Mouse (Mus musculus) heart, postnatal 0 days (tissue): ENCODE data around the gene 1700010I14Rik. TPM values are rescaled to one million over a fixed set of nuclear protein-coding genes. Genes with fewer than 3 reads are reported as not detected.

Experiments used
- ATAC-seq: fragments of 200-750 bp; cut with Nextera tagmentation; 2 replicates; pipeline ENCODE4 v1.8.0; 2017; ENCODE audit warnings: low read depth, moderate number of reproducible peaks, moderate library complexity; ENCODE audit not compliant: insufficient read depth
- DNase-seq: peaks from one replicate; pipeline ENCODE4 v3.0.0-alpha.2; 2016; ENCODE audit warnings: low spot score
- H3K27ac ChIP-seq: fragments of 300-500 bp; sonication (generic); 2 replicates; pipeline ENCODE4 v1.5.1; 2014; ENCODE audit warnings: low read depth, mild to moderate bottlenecking
- H3K27me3 ChIP-seq: fragments of 300-500 bp; sonication (generic); 2 replicates; pipeline ENCODE4 v1.6.1; 2014; ENCODE audit warnings: low read length, mixed read lengths; ENCODE audit not compliant: control insufficient read depth, insufficient read depth
- H3K36me3 ChIP-seq: fragments of 300-500 bp; sonication (generic); replicated peaks from 2 replicates; pipeline ENCODE4 v1.6.1; 2014; ENCODE audit warnings: low read length, mixed read lengths; ENCODE audit not compliant: control insufficient read depth, insufficient read depth
- H3K4me1 ChIP-seq: fragments of 300-500 bp; sonication (generic); 2 replicates; pipeline ENCODE4 v1.6.1; 2014; ENCODE audit warnings: antibody characterized with exemption; ENCODE audit not compliant: control insufficient read depth, insufficient read depth
- H3K4me2 ChIP-seq: fragments of 300-500 bp; sonication (generic); 2 replicates; pipeline ENCODE4 v1.6.1; 2014; ENCODE audit warnings: low read depth, mild to moderate bottlenecking, low read length, moderate library complexity
- H3K4me3 ChIP-seq: fragments of 300-500 bp; sonication (generic); 2 replicates; pipeline ENCODE4 v1.5.1; 2014; ENCODE audit warnings: low read depth, low read length
- H3K9ac ChIP-seq: fragments of 300-500 bp; sonication (generic); replicated peaks from 2 replicates; pipeline ENCODE4 v1.6.1; 2014; ENCODE audit warnings: low read depth, low read length, mixed read lengths
- H3K9me3 ChIP-seq: fragments of 300-500 bp; sonication (generic); replicated peaks from 2 replicates; pipeline ENCODE4 v1.6.1; 2016; ENCODE audit warnings: low read length; ENCODE audit not compliant: control insufficient read depth
- CTCF ChIP-seq: IDR thresholded peaks from 2 replicates; pipeline ENCODE4 v1.5.1; 2016; ENCODE audit warnings: antibody characterized with exemption, control low read depth, low read depth
- EP300 ChIP-seq: IDR thresholded peaks from 2 replicates; pipeline ENCODE4 v1.6.1; 2016; ENCODE audit warnings: antibody characterized with exemption, low read depth
- WGBS: fragments of 180-500 bp; shearing (Covaris S2); extraction: QIAGEN DNeasy Blood & Tissue Kit; methylation state at CpG from one replicate; pipeline ENCODE4 v1.1.7; 2014; 5-methylcytosine and 5-hydroxymethylcytosine counted together
- polyA plus RNA-seq: library from polyadenylated mRNA; unstranded; fragments of >200 nt; fragmentation: Nextera tagmentation; extraction: Ambion mirVana; gene quantifications from 2 replicates; pipeline ENCODE4 v1.2.1, GENCODE M21; 2015
- total RNA-seq: library from RNA; depleted of rRNA; stranded (reverse); fragments of >200 nt; gene quantifications from 2 replicates; pipeline ENCODE4 v1.2.3, GENCODE M21; 2014; ENCODE audit warnings: low replicate concordance

Gene 1700010I14Rik
- total and polyA plus RNA-seq, 2 experiments from 2014 or later = 0.08 TPM; not detected in 1

DNA sequence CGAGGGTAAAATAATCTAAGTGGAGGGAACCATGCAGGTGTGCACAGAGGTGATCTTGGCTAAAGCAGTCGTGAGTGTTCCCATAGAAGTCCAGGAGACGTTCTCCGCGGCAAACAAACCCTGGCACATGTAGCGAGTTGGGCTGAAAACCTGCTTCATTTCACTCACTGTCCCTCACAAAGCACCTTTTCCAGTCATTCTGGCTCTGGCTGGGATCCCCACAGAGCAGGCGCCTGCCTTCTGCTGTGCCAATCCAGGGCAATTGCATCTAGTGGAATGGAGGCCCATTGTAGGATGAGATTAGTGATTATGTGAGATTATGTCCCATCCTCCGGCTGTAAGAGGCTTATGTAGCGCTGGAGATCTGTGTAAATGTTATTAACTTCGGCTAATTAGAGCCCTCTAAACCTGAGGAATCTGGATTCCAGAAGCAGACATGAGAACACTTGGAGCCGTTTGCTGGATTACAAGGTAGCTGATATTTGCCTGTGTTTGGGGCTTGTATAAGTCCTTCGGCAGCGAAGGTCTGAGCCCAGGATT is 64.4 kb downstream of the 1700010I14Rik start:
- 65% methylated on average over 13 of the region's 13 CpGs for WGBS
- no peaks in the 10 kb centered on the region for H3K27me3 ChIP-seq
- ATAC-seq = no peak

DNA sequence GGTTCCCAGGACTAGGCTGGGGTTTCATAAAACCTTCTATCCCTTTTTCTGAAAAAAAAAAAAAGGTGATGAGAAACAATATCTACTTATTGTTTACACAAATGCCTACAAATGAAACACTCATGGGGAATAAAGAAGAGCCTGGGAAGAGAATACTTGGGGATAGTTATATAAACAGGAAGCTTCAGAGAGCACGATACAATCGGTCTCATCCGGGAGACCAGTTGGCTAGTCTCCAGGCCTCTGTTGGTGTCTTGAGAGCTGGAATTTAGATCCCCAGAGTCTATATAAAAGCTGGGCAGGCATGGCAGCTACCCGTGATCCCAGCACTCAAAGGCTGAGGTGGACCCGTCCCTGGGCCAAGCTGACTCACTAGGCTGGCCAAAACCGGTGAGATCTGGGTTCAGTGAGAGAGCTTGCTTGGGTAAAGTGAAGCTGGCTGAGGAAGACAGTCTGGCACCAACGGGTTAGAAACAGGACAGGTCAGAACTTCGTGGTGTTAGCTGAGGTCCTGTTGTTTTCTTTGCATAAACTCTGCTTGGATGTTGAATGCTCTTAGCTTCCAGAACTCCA is 71.3 kb downstream of the 1700010I14Rik start:
- Histone ChIP-seq H3K27me3 (no peaks in the 10 kb centered on the region), H3K9me3 (no peaks in the 10 kb centered on the region), H3K4me1 (no peaks in the 10 kb centered on the region), H3K9ac (no peak overlapping the region), H3K27ac (no peak overlapping the region), H3K36me3 (no peaks in the 10 kb centered on the region), H3K4me2 (no peak overlapping the region), H3K4me3 (no peak overlapping the region)
- ATAC-seq = no peak
- TF ChIP-seq EP300 (no peak), CTCF (no peak)
- WGBS = 55% methylated on average over 8 of the region's 8 CpGs
- no peak for DNase-seq

More for the DNA sequence above, 64.4 kb downstream of the 1700010I14Rik start:
- no peak overlapping the region for H3K9ac ChIP-seq
- no peaks in the 10 kb centered on the region for H3K9me3 ChIP-seq
- no peak for DNase-seq
- H3K4me1 ChIP-seq = no peaks in the 10 kb centered on the region
- TF ChIP-seq EP300 = no peak
- no peak overlapping the region for H3K4me3 ChIP-seq
- no peak overlapping the region for H3K27ac ChIP-seq
- no peaks in the 10 kb centered on the region for H3K36me3 ChIP-seq
- H3K4me2 ChIP-seq = no peak overlapping the region
